In the genomic region with DNA sequence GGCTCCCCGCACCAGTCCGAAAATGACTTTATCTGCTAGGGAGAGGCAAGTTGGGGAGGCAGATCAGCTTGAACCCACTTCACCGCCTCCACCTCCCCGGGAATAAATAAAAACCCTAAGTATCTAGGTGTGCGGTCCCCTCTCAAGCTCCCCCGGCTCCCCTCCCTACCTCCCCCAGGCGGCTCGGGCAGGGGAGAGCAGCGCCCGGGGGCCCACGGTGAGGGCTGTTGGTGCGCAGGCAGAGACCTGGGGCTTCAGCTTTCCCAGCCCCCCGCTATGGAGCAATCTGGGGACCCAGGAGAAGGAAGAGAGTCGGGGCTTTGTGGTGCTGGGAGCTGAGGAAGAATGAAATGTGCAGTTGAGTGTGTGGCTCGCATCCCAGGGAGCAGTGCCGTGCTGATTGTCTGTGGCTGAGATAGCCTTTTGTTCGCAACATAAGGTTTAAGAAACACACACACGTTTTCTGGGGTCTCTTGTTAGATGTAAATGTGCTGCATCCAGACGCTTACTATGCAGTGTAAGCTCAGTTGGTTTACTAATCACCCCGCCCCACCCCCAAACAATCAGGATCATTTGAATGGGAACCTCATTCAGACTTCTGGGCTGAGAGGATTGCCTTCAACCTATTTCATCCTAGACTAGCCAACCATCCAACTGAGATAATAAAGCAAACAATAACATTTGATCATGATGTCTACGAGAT, we compare ENCODE assay signal across 8 mouse cellular contexts. TPM values are rescaled to one million over a fixed set of nuclear protein-coding genes. Genes with fewer than 3 reads are reported as not detected.
DNase-seq lines count a peak whose midpoint lies in the region; ATAC-seq and TF ChIP-seq lines count a peak whose summit lies in the region.

No protein-coding gene starts in this region.

- ATAC-seq in heart, postnatal 0 days (ENCODE audit: insufficient read depth, low read depth) = peak; percentile 75
- ATAC-seq in limb, embryonic 13.5 days (ENCODE audit: low FRiP score, low read depth) = peak; percentile 72
- ATAC-seq in midbrain, postnatal 0 days (ENCODE audit: low FRiP score) = peak; percentile 78

- 7% methylated on average over 21 of the region's 21 CpGs for WGBS in heart, postnatal 0 days
- 4% methylated on average over 21 of the region's 21 CpGs for WGBS in limb, embryonic 13.5 days
- WGBS in midbrain, postnatal 0 days = 4% methylated on average over 18 of the region's 21 CpGs

- H3K4me3 ChIP-seq in heart, postnatal 0 days (ENCODE audit: low read depth, low read length) = peak overlapping the region; percentile 95
- peak overlapping the region; percentile 76 for H3K4me3 ChIP-seq in limb, embryonic 13.5 days
- H3K4me3 ChIP-seq in midbrain, postnatal 0 days (ENCODE audit: low read depth, low read length) = peak overlapping the region; percentile 87

- H3K4me2 ChIP-seq in heart, postnatal 0 days (ENCODE audit: low read depth, low read length) = peak overlapping the region; percentile 70
- peak overlapping the region; percentile 81 for H3K4me2 ChIP-seq in limb, embryonic 13.5 days (replicated peaks)
- H3K4me2 ChIP-seq in midbrain, postnatal 0 days (ENCODE audit: low read depth, low read length, poor library complexity, severe bottlenecking) = peak overlapping the region; percentile 91

- peak; percentile 34 for TF ChIP-seq CTCF in heart, postnatal 0 days (IDR thresholded peaks at IDR 0.05; ENCODE audit: low read depth)
- peak; percentile 36; the same call in 1 of the 2 replicates for TF ChIP-seq CTCF in midbrain, postnatal 0 days (IDR thresholded peaks at IDR 0.05)

- H3K27me3 ChIP-seq in heart, postnatal 0 days (ENCODE audit: control insufficient read depth, insufficient read depth, low read length) = no peaks in the 10 kb centered on the region
- H3K27me3 ChIP-seq in limb, embryonic 13.5 days = no peaks in the 10 kb centered on the region; the same call in 1 of the 2 replicates
- no peaks in the 10 kb centered on the region for H3K27me3 ChIP-seq in midbrain, postnatal 0 days (ENCODE audit: insufficient read depth, low read length)

- H3K4me1 ChIP-seq in heart, postnatal 0 days (ENCODE audit: control insufficient read depth, insufficient read depth) = no peaks in the 10 kb centered on the region
- H3K4me1 ChIP-seq in limb, embryonic 13.5 days = peaks cover 18% of the 10 kb centered on the region
- H3K4me1 ChIP-seq in midbrain, postnatal 0 days (ENCODE audit: insufficient read depth, low read length) = no peaks in the 10 kb centered on the region

- TF ChIP-seq EP300 in heart, postnatal 0 days (IDR thresholded peaks at IDR 0.05; ENCODE audit: low read depth) = no peak

- H3K9me3 ChIP-seq in heart, postnatal 0 days (replicated peaks; ENCODE audit: control insufficient read depth, low read length) = no peaks in the 10 kb centered on the region
- no peaks in the 10 kb centered on the region for H3K9me3 ChIP-seq in limb, embryonic 13.5 days
- H3K9me3 ChIP-seq in midbrain, postnatal 0 days (ENCODE audit: low read length) = no peaks in the 10 kb centered on the region

- H3K27ac ChIP-seq in heart, postnatal 0 days (ENCODE audit: low read depth) = peak overlapping the region; percentile 98
- H3K27ac ChIP-seq in limb, embryonic 13.5 days = peak overlapping the region; percentile 96
- H3K27ac ChIP-seq in midbrain, postnatal 0 days (ENCODE audit: low read depth, low read length) = peak overlapping the region; percentile 83

- peak; percentile 9 for DNase-seq in thymus, postnatal 4 days
- no peak for DNase-seq in thymus, postnatal 36 days
- peak; percentile 82 for DNase-seq in embryo, embryonic 11 days
- no peak for DNase-seq in heart, postnatal 0 days (ENCODE audit: low spot score)
- peak; percentile 60 for DNase-seq in midbrain, postnatal 0 days (ENCODE audit: low spot score)
- DNase-seq in left cerebral cortex, postnatal 14 days (ENCODE audit: low spot score in 2 of 2) = no peak
- DNase-seq in right cerebral cortex, adult 18-20 months = no peak

- H3K36me3 ChIP-seq in heart, postnatal 0 days (replicated peaks; ENCODE audit: control insufficient read depth, insufficient read depth, low read length) = no peaks in the 10 kb centered on the region
- no peaks in the 10 kb centered on the region for H3K36me3 ChIP-seq in limb, embryonic 13.5 days
- no peaks in the 10 kb centered on the region for H3K36me3 ChIP-seq in midbrain, postnatal 0 days (ENCODE audit: insufficient read depth, low read length)

- peak overlapping the region; percentile 96 for H3K9ac ChIP-seq in heart, postnatal 0 days (replicated peaks; ENCODE audit: low read depth, low read length)
- H3K9ac ChIP-seq in limb, embryonic 13.5 days = peak overlapping the region; percentile 91
- peak overlapping the region; percentile 79 for H3K9ac ChIP-seq in midbrain, postnatal 0 days (replicated peaks; ENCODE audit: low read length, poor library complexity, severe bottlenecking)

- intact Hi-C loops in left cerebral cortex, postnatal 14 days (cut with DNase I) = loop anchor here (10.0 kb wide), 3 partner anchors 124 to 756 kb away; no protein-coding TSS in a partner anchor

RNA-seq across cellular contexts. Expression of a gene that starts 0.9 kb away (rescaled TPM):
- 5.2 and 12.8 TPM in 2 replicates for total RNA-seq in heart, postnatal 0 days (2014; rRNA removed; ENCODE audit: low replicate concordance)
- polyA plus RNA-seq in heart, postnatal 0 days (2015; fragmentation: Nextera tagmentation; extraction: Ambion mirVana) = 5.4 and 6.4 TPM in 2 replicates
- 6.1 and 6.4 TPM in 2 replicates for polyA plus RNA-seq in limb, embryonic 13.5 days (2015; fragmentation: Nextera tagmentation; extraction: Ambion mirVana)
- 7.9 and 12.2 TPM in 2 replicates for total RNA-seq in midbrain, postnatal 0 days (2014; rRNA removed)
- 14.9 and 16.7 TPM in 2 replicates for polyA plus RNA-seq in midbrain, postnatal 0 days (2015; fragmentation: Nextera tagmentation; extraction: Ambion mirVana)
- 1 to 10 TPM; 1.8 to 3.0 TPM for total RNA-seq in left cerebral cortex, postnatal 14 days (2021)

Comparison
In these comparisons a context has a peak if more than half of its experiments do, and no peak if none do; other contexts are left out.
1. DNase-seq: peak in thymus, postnatal 4 days (single experiment), embryo, embryonic 11 days (single experiment) and midbrain, postnatal 0 days (single experiment); none in thymus, postnatal 36 days (0 of 2), heart, postnatal 0 days (single experiment), left cerebral cortex, postnatal 14 days (0 of 2) and right cerebral cortex, adult 18-20 months (single experiment).
2. Peak in every context shown above with its lines, with median percentiles within 50 percentile points of each other: ATAC-seq, H3K27ac ChIP-seq, H3K4me2 ChIP-seq, H3K4me3 ChIP-seq and H3K9ac ChIP-seq.